Mouse (Mus musculus): ENCODE data around the gene Zfp871.

Gene Zfp871
- long read RNA-seq, experiment 1, full-length matches to known transcripts: 3 of 3 reads
- long read RNA-seq, experiment 1, partial matches to known transcripts: 0 of 3 reads
- long read RNA-seq, experiment 1, other reads (novel, unspliced or antisense): 0 of 3 reads
- long read RNA-seq, experiment 2, full-length matches to known transcripts: 5 of 9 reads
- long read RNA-seq, experiment 2, partial matches to known transcripts: 0 of 9 reads
- long read RNA-seq, experiment 2, other reads (novel, unspliced or antisense): 4 of 9 reads

GRCm38 (mm10) chr17:32788094-32788559 is at the start of gene Zfp871:
Gene Zfp871 (minus strand): TSS chr17:32788287.
- intact Hi-C loops (cut with DNase I): no loop called here

GRCm38 (mm10) chr17:32830418-32830782 is 42.3 kb upstream of the Zfp871 start:
- intact Hi-C loops (cut with DNase I): no loop called here

- intact Hi-C loops (cut with DNase I): no loop called here
Measured at GRCm38 (mm10) chr17:32829540-32830417, 41.7 kb upstream of the Zfp871 start, which contains the start of gene Zfp799. Gene Zfp799 (minus strand): TSS chr17:32830261.

- intact Hi-C loops (cut with DNase I): no loop called here
Measured at GRCm38 (mm10) chr17:32816074-32816784, 28.1 kb upstream of the Zfp871 start.

- intact Hi-C loops (cut with DNase I): no loop called here
Measured at GRCm38 (mm10) chr17:32814136-32814535, 26.0 kb upstream of the Zfp871 start.

- intact Hi-C loops (cut with DNase I): no loop called here
Measured at GRCm38 (mm10) chr17:32810648-32811047, 22.6 kb upstream of the Zfp871 start.

GRCm38 (mm10) chr17:32809544-32810374 is 21.7 kb upstream of the Zfp871 start, which contains the start of gene Zfp811:
Gene Zfp811 (minus strand): TSS chr17:32809931.
- intact Hi-C loops (cut with DNase I): no loop called here

GRCm38 (mm10) chr17:32808921-32809320 is 20.8 kb upstream of the Zfp871 start:
- intact Hi-C loops (cut with DNase I): no loop called here

- intact Hi-C loops (cut with DNase I): no loop called here
Measured at GRCm38 (mm10) chr17:32789244-32789643, 1.2 kb upstream of the Zfp871 start.

GRCm38 (mm10) chr17:32788576-32788975 is 489 bp upstream of the Zfp871 start:
- intact Hi-C loops (cut with DNase I): no loop called here

GRCm38 (mm10) chr17:32787436-32788093 is 522 bp downstream of the Zfp871 start:
- intact Hi-C loops (cut with DNase I): no loop called here

- intact Hi-C loops (cut with DNase I): no loop called here
Measured at GRCm38 (mm10) chr17:32786944-32787343, 1.1 kb downstream of the Zfp871 start.

GRCm38 (mm10) chr17:32785656-32786055 is 2.4 kb downstream of the Zfp871 start:
- intact Hi-C loops (cut with DNase I): no loop called here

GRCm38 (mm10) chr17:32777564-32777963 is 10.5 kb downstream of the Zfp871 start:
- intact Hi-C loops (cut with DNase I): no loop called here

- intact Hi-C loops (cut with DNase I): no loop called here
Measured at GRCm38 (mm10) chr17:32771213-32771612, 16.9 kb downstream of the Zfp871 start.

GRCm38 (mm10) chr17:32766422-32766821 is 21.7 kb downstream of the Zfp871 start:
- intact Hi-C loops (cut with DNase I): no loop called here

GRCm38 (mm10) chr17:32757331-32757730 is 30.8 kb downstream of the Zfp871 start:
- intact Hi-C loops (cut with DNase I): no loop called here

GRCm38 (mm10) chr17:32753634-32754033 is 34.5 kb downstream of the Zfp871 start:
- intact Hi-C loops (cut with DNase I): no loop called here

- intact Hi-C loops (cut with DNase I): no loop called here
Measured at GRCm38 (mm10) chr17:32752813-32753360, 35.2 kb downstream of the Zfp871 start.

- intact Hi-C loops (cut with DNase I): no loop called here
Measured at GRCm38 (mm10) chr17:32750611-32751010, 37.5 kb downstream of the Zfp871 start.
